Mouse (Mus musculus) heart, adult 2 months (tissue): ENCODE measurements at regions not wholly inside any gene's neighbourhood (a gene's known extent, or its start where the extent isn't known, plus 50 kb on each side); places are given as distances from the start of the nearest gene placed in this dataset.

Source experiments
- CTCF ChIP-seq: fragments of 200-600 bp; IDR thresholded peaks from 2 replicates; pipeline ENCODE4 v1.8.1; 2022; ENCODE audit warnings: antibody characterized with exemption, mild to moderate bottlenecking, moderate library complexity
- EP300 ChIP-seq: fragments of 200-500 bp; IDR thresholded peaks from 2 replicates; pipeline ENCODE4 v1.6.1; 2011; ENCODE audit warnings: low read depth, low read length, control low read depth; ENCODE audit not compliant: insufficient read depth

GRCm38 (mm10) chr7:118001121-118001520 lies 114.9 kb downstream of the Rps15a start:
- TF ChIP-seq CTCF (no peak), EP300 (no peak)
